Mouse (Mus musculus) embryo, embryonic 9.5 days (tissue): ENCODE measurements around the gene Prr11.

Source experiments
- DNase-seq: peaks from one replicate; pipeline ENCODE4 v3.0.0-alpha.2; 2017; ENCODE audit errors: extremely low spot score

Gene Prr11

DNA sequence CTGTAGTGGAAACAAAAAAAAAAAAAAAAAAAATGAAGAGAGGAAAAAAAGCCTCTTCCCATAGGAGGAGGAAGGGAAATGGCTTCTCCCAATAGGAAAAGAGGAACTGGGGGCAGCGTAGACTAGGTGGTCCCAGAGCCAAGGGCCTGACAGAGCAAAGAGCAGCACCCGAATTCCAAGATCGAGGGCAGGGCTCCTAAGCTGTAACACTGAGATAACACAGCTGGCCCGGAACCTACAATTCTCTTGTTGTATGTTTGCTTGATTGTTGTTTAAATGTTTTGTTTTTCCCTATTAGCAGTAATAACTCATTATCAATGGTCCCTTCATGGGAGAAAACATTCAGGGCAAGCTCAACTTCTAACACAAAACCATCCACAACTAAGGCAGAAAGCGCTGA lies 61.5 kb downstream of the Prr11 start:
- DNase-seq = no peak

DNA sequence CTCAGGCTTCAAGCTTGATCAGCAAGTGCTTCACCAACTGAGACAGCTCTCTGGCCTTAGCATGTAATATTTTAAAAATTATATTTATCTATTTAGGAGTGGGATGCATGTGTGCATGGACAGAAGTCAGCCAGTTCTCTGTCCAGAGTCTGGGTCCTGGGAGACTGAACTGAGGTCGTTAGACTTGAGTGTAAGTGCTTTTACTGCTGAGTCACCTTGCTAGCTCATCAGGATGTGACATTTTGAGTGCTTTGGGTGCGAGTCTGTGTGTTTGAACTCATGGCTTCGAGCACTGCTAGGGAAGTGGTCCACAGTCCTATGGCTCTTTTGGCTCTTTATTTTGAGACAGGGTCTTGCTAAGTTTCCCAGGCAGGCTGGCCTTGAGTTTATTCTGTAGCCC lies 65.5 kb downstream of the Prr11 start:
- no peak for DNase-seq

DNA sequence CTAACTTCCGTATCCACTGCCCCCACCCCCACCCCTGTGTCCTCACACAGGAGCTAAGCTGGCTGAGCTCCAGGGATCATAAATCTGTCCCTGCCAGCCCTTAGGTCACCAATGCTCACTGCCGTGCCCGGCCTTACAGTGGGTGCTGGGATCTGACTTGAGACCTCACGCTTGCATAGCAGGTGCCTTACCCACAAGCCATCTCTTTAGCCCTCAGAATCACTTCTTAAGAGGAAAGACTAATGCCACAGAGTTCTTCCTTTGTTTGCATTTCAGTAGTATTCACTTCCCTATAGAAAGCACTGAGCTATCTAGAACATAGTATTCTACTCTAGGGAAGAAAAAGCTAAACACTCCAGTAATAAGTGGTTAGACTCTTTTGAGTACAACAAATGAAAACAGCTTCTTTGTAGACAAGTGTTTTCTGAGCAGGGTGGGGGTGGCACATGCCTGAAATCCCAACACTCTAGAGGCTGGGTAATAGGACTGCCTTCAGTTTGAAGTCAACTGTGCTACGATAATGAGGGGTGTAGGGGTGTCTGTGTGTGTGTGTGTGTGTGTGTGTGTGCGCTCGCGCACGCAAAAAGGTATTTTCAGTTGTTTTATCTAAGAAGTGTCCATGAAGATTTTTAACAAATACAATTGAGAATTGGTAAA lies 69.1 kb downstream of the Prr11 start:
- no peak for DNase-seq
